Mouse (Mus musculus) gastrocnemius, postnatal 14 days (tissue): Measurements from ENCODE around the gene Arpc1b. TPM values are rescaled to one million over a fixed set of nuclear protein-coding genes. Genes with fewer than 3 reads are reported as not detected.
A peak's percentile ranks its signal among the peaks of the same experiment; 100 is the strongest.
"Not testable (repeated sequence)": the region's sequence is repeated elsewhere in the genome, so short reads cannot be mapped to it uniquely, and the experiment has no call there.

Experiments
- DNase-seq: peaks from one replicate; pipeline ENCODE4 v3.0.0; 2021; ENCODE audit warnings: mixed read lengths
- intact Hi-C: fragments of 180-260 bp; cut with DNase I; formaldehyde crosslinking; loops from one replicate; pipeline ENCODE4 v1.15.1; 2025; ENCODE audit warnings: low total_unique reads
- long read RNA-seq, 2 experiments: library from polyadenylated mRNA; stranded (forward); transcript quantifications; one replicate each; pipeline ENCODE4 v2.0.0; 2021
- total RNA-seq, 2 experiments: library from RNA; stranded (reverse); gene quantifications; 2 replicates each; pipeline ENCODE4 v1.2.3; 2021

Arpc1b gene
- total RNA-seq: 10 to 100 TPM; 58.6 to 66.5 TPM
- long read RNA-seq, experiment 1, transcript Arpc1b-201 (10 exons, 3,105 nt): major isoform, 51 of 56 reads
- long read RNA-seq, experiment 1, partial matches to known transcripts: 4 of 56 reads
- long read RNA-seq, experiment 1, other reads (novel, unspliced or antisense): 0 of 56 reads
- long read RNA-seq, experiment 2, transcript Arpc1b-201 (10 exons, 3,105 nt): major isoform, 50 of 57 reads
- long read RNA-seq, experiment 2, partial matches to known transcripts: 7 of 57 reads
- long read RNA-seq, experiment 2, other reads (novel, unspliced or antisense): 0 of 57 reads

- intact Hi-C loops: no loop called here
- DNase-seq: peak; percentile 82
Measured at GRCm38 (mm10) chr5:145114071-145114605, at the start of gene Arpc1b. Arpc1b (plus strand) TSS chr5:145114215.

GRCm38 (mm10) chr5:145064765-145065340 lies 49.2 kb upstream of the Arpc1b start:
- no peak for DNase-seq
- intact Hi-C loops: no loop called here

GRCm38 (mm10) chr5:145068863-145069262 lies 45.2 kb upstream of the Arpc1b start:
- no peak for DNase-seq
- intact Hi-C loops: no loop called here

- peak; percentile 57 for DNase-seq
- intact Hi-C loops: no loop called here
Measured at GRCm38 (mm10) chr5:145069707-145070106, 44.3 kb upstream of the Arpc1b start.

GRCm38 (mm10) chr5:145071342-145071741 lies 42.7 kb upstream of the Arpc1b start:
- no peak for DNase-seq
- intact Hi-C loops: no loop called here

GRCm38 (mm10) chr5:145075081-145075480 lies 38.9 kb upstream of the Arpc1b start:
- intact Hi-C loops: no loop called here

GRCm38 (mm10) chr5:145081866-145082613 lies 32.0 kb upstream of the Arpc1b start:
- DNase-seq: no peak
- intact Hi-C loops: no loop called here

More at GRCm38 (mm10) chr5:145075081-145075480, 38.9 kb upstream of the Arpc1b start:
- no peak for DNase-seq

- DNase-seq: not testable (repeated sequence)
Measured at GRCm38 (mm10) chr5:145083201-145083600, 30.8 kb upstream of the Arpc1b start.

GRCm38 (mm10) chr5:145083632-145084451 lies 30.2 kb upstream of the Arpc1b start, which contains the start of the genes Arpc1a and Kpna7:
Arpc1a (plus strand) TSS chr5:145083830.
Kpna7 (minus strand) TSS chr5:145084030.
- intact Hi-C loops: no loop called here
- DNase-seq: peak; percentile 95

More at GRCm38 (mm10) chr5:145083201-145083600, 30.8 kb upstream of the Arpc1b start:
- intact Hi-C loops: not testable (repeated sequence)

- intact Hi-C loops: no loop called here
- DNase-seq: no peak
Measured at GRCm38 (mm10) chr5:145084822-145085221, 29.2 kb upstream of the Arpc1b start.

- intact Hi-C loops: no loop called here
- no peak for DNase-seq
Measured at GRCm38 (mm10) chr5:145088186-145088585, 25.8 kb upstream of the Arpc1b start.

GRCm38 (mm10) chr5:145089878-145090277 lies 24.1 kb upstream of the Arpc1b start:
- intact Hi-C loops: no loop called here
- DNase-seq: no peak

GRCm38 (mm10) chr5:145096195-145096594 lies 17.8 kb upstream of the Arpc1b start:
- no peak for DNase-seq
- intact Hi-C loops: no loop called here

GRCm38 (mm10) chr5:145098340-145098821 lies 15.6 kb upstream of the Arpc1b start:
- intact Hi-C loops: no loop called here
- DNase-seq: no peak

GRCm38 (mm10) chr5:145100960-145101359 lies 13.1 kb upstream of the Arpc1b start:
- no peak for DNase-seq

GRCm38 (mm10) chr5:145101451-145101850 lies 12.6 kb upstream of the Arpc1b start:
- intact Hi-C loops, DNase-seq: not testable (repeated sequence)

More at GRCm38 (mm10) chr5:145100960-145101359, 13.1 kb upstream of the Arpc1b start:
- intact Hi-C loops: no loop called here

- intact Hi-C loops: no loop called here
- DNase-seq: no peak
Measured at GRCm38 (mm10) chr5:145102706-145103105, 11.3 kb upstream of the Arpc1b start.

GRCm38 (mm10) chr5:145104328-145104727 lies 9.7 kb upstream of the Arpc1b start:
- intact Hi-C loops: no loop called here
- no peak for DNase-seq

- intact Hi-C loops: no loop called here
- DNase-seq: no peak
Measured at GRCm38 (mm10) chr5:145105694-145106275, 8.2 kb upstream of the Arpc1b start.
